Mouse (Mus musculus) neural tube, embryonic 12.5 days (tissue): ENCODE data around the gene Mpo. TPM values are rescaled to one million over a fixed set of nuclear protein-coding genes. Genes with fewer than 3 reads are reported as not detected.

Source experiments
- ATAC-seq: fragments of 200-750 bp; cut with Nextera tagmentation; 2 replicates; pipeline ENCODE4 v1.8.0; 2017; ENCODE audit warnings: low read depth, mild to moderate bottlenecking, moderate TSS enrichment, moderate library complexity; ENCODE audit not compliant: low FRiP score
- H3K27ac ChIP-seq: fragments of 300-500 bp; sonication (generic); 2 replicates; pipeline ENCODE4 v1.5.1; 2016
- H3K27me3 ChIP-seq: fragments of 300-500 bp; sonication (generic); replicated peaks from 2 replicates; pipeline ENCODE4 v1.6.1; 2016; ENCODE audit warnings: mild to moderate bottlenecking
- H3K36me3 ChIP-seq: fragments of 300-500 bp; sonication (generic); 2 replicates; pipeline ENCODE4 v1.6.1; 2016; ENCODE audit warnings: mild to moderate bottlenecking
- H3K4me1 ChIP-seq: fragments of 300-500 bp; sonication (generic); 2 replicates; pipeline ENCODE4 v1.6.1; 2016
- H3K4me2 ChIP-seq: fragments of 300-500 bp; sonication (generic); replicated peaks from 2 replicates; pipeline ENCODE4 v1.6.1; 2016; ENCODE audit warnings: mild to moderate bottlenecking
- H3K4me3 ChIP-seq: fragments of 300-500 bp; sonication (generic); 2 replicates; pipeline ENCODE4 v1.5.1; 2016
- H3K9ac ChIP-seq: fragments of 300-500 bp; sonication (generic); 2 replicates; pipeline ENCODE4 v1.6.1; 2016; ENCODE audit warnings: mild to moderate bottlenecking
- H3K9me3 ChIP-seq: fragments of 300-500 bp; sonication (generic); 2 replicates; pipeline ENCODE4 v1.6.1; 2016; ENCODE audit warnings: mild to moderate bottlenecking
- WGBS: fragments of 180-500 bp; shearing (Covaris S2); methylation state at CpG from one replicate; pipeline ENCODE4 v1.1.7; 2016; 5-methylcytosine and 5-hydroxymethylcytosine counted together
- polyA plus RNA-seq: library from polyadenylated mRNA; unstranded; fragments of >200 nt; fragmentation: Nextera tagmentation; extraction: Ambion mirVana; gene quantifications from 2 replicates; pipeline ENCODE4 v1.2.1, GENCODE M21; 2016

Gene Mpo
- polyA plus RNA-seq, 1 experiment from 2014 or later = 2.8 TPM

DNA sequence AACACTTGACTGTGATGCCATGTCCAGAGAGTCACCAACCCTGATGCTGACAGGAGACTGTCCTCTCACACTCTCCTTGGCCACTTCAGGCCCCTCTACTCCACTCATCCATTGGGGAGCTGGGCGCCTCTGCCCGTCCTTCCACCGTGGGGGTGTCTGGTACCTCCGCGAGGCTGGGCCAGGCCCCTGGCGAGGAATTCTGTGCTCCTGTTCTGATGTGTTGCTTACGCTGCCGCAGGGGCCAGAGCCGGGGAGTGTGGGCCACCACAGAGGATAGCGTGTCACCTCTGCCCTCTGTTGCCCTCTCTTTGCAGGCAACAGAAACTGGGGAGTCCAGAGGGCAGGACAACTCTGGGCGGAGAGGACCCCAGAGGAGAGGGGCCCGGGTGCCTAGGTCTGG, 14.5 kb upstream of the Mpo start:
- Histone ChIP-seq H3K4me2 (peak overlapping the region; percentile 66), H3K27ac (no peak overlapping the region), H3K9ac (0 out of 2 replicates have a peak overlapping the region, but pooled peaks have one; percentile 29), H3K4me3 (peak overlapping the region; percentile 26; the same call in 1 of the 2 replicates), H3K27me3 (peaks cover 14% of the 10 kb centered on the region), H3K9me3 (no peaks in the 10 kb centered on the region), H3K4me1 (peaks cover 14% of the 10 kb centered on the region), H3K36me3 (peaks cover 22% of the 10 kb centered on the region)
- ATAC-seq = peak; percentile 23; the same call in 1 of the 2 replicates
- 46% methylated on average over 12 of the region's 12 CpGs for WGBS

DNA sequence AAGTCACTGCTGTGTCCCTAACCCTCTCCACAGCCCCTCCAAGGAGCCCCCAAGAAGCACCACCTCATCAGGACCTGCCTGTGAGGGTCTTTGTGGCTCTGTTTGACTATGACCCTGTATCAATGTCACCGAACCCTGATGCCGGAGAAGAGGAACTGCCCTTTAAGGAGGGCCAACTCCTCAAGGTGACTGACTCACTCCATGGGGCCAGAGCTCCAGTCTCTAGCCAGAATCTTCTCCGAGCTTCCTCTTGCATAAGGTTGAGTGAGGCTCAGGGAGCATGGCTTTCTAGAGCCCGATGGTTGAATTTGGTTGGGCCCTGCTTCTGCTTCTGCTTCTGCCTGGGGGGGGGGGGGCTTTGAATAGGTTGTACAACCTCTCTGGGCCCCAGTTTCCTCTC, 14.0 kb upstream of the Mpo start:
- Histone ChIP-seq H3K9me3 (no peaks in the 10 kb centered on the region), H3K27me3 (peaks cover 14% of the 10 kb centered on the region), H3K4me1 (peaks cover 14% of the 10 kb centered on the region), H3K36me3 (peaks cover 22% of the 10 kb centered on the region), H3K9ac (no peak overlapping the region), H3K4me2 (no peak overlapping the region), H3K27ac (no peak overlapping the region), H3K4me3 (no peak overlapping the region)
- 87% methylated on average over 4 of the region's 4 CpGs for WGBS
- no peak for ATAC-seq

DNA sequence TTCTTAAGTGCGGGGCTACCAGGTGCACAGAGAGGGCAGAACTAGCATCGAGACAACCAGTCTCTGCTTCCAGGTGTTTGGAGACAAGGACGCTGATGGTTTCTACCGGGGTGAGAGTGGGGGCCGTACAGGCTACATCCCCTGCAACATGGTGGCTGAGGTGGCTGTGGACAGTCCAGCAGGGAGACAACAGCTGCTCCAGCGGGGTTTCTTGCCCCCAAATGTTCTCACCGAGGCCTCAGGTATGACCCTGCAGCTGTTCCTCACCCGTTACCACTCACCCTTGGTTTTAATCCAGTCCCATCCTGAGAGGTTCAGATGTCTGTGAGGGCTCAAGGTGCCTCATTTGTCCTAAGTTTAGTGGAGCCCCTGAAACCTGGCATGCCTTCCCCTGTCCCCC, 13.3 kb upstream of the Mpo start:
- Histone ChIP-seq H3K36me3 (peaks cover 19% of the 10 kb centered on the region), H3K9me3 (no peaks in the 10 kb centered on the region), H3K27me3 (peaks cover 14% of the 10 kb centered on the region), H3K27ac (no peak overlapping the region), H3K9ac (no peak overlapping the region), H3K4me3 (no peak overlapping the region), H3K4me1 (peaks cover 14% of the 10 kb centered on the region), H3K4me2 (no peak overlapping the region)
- ATAC-seq = no peak
- 90% methylated on average over 8 of the region's 8 CpGs for WGBS

DNA sequence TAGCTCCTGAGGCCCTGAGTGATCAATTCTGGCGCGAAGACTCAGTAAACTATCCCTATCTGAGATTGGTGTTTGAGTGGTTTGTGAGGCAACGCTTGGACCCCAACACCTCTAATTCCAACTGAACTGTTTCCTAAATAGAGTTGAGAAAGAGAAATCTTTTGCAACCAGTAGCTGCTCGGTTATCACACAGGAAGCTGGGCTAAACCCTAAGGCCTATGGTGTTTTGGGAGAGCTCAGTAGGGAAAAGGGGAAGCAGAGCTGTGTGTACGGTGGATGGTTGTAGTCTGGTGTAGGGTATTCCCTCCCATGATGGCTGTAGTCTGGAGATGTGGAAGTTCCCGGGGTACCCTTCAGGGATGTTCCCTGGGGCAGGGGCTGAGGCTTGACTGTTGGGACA, 3.3 kb upstream of the Mpo start:
- WGBS = 87% methylated on average over 6 of the region's 6 CpGs
- no peak overlapping the region for H3K4me3 ChIP-seq
- H3K36me3 ChIP-seq = peaks cover 3% of the 10 kb centered on the region; the same call in 1 of the 2 replicates
- H3K27me3 ChIP-seq = no peaks in the 10 kb centered on the region
- no peak overlapping the region for H3K4me2 ChIP-seq
- H3K9me3 ChIP-seq = no peaks in the 10 kb centered on the region
- H3K9ac ChIP-seq = no peak overlapping the region
- H3K27ac ChIP-seq = no peak overlapping the region
- ATAC-seq = no peak
- no peaks in the 10 kb centered on the region for H3K4me1 ChIP-seq

DNA sequence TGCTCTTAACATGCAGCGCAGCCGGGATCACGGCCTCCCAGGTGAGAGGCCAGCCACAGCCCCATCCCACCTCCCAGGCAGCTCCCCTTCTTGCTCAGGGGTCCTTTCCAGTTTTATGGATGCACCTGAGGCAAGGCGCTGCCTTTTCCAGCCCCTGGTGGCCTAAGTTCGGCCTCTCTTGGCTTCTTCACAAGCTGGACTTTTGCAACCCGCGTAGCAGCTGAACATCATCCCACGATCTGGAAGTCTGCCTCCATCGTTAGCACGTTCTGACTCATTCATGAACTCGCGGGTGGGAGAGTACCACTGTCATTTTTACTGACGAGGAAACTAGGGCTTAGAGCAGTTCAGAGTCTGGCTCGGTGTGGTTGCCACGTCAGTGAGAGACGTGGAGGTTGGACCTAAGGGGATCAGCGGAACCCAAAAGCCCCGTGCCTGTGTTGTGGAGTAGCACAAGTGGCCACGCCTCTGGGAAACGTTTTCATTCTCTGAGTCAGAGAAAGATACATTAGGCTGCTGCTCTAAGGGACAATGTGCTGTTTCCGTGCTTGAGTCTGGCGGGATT, 8.4 kb downstream of the Mpo start:
- Histone ChIP-seq H3K4me2 (no peak overlapping the region), H3K9me3 (no peaks in the 10 kb centered on the region), H3K9ac (no peak overlapping the region), H3K27ac (no peak overlapping the region), H3K36me3 (no peaks in the 10 kb centered on the region), H3K4me3 (no peak overlapping the region), H3K27me3 (no peaks in the 10 kb centered on the region), H3K4me1 (peaks cover 2% of the 10 kb centered on the region; the same call in 1 of the 2 replicates)
- 86% methylated on average over 22 of the region's 22 CpGs for WGBS
- no peak for ATAC-seq

DNA sequence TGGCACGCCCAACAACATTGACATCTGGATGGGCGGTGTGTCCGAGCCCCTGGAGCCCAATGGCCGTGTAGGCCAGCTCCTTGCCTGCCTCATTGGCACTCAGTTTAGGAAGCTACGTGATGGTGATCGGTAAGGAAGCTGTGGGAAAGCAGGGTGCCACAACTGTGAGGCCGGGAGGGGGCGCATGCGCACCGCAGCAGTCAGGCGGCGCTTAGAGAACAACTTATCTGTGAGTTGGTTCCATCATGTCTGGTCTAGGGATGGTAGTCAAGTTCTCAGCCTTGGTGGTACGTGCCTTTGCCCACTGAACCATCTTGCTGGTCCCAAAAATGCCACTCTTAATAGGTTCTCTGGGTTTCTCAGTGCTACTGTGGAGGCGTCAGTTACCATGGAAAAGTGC, 9.2 kb downstream of the Mpo start:
- no peak overlapping the region for H3K27ac ChIP-seq
- no peak overlapping the region for H3K4me3 ChIP-seq
- no peak for ATAC-seq
- H3K4me1 ChIP-seq = peaks cover 2% of the 10 kb centered on the region; the same call in 1 of the 2 replicates
- WGBS = 48% methylated on average over 14 of the region's 14 CpGs
- no peaks in the 10 kb centered on the region for H3K36me3 ChIP-seq
- H3K9ac ChIP-seq = no peak overlapping the region
- no peaks in the 10 kb centered on the region for H3K27me3 ChIP-seq
- no peak overlapping the region for H3K4me2 ChIP-seq
- H3K9me3 ChIP-seq = no peaks in the 10 kb centered on the region

DNA sequence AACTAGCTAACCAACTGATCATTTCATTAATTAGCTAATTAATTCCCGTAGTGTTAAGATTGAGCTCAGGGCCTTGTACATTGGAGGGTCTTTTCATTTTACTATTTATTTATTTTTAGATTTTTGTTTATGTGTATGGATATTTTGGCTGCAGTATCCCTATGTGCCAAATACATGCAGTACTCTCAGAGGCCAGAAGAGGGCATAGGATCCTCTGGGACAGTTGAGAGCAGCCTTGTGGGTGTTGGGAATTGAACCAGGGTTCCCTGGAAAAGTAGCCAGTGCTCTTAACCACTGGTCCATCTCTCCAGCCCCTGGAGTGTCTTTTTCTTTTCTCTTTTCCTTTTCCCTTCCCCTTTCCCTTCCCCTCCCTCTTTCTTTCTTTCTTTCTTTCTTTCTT, 12.1 kb downstream of the Mpo start:
- H3K36me3 ChIP-seq = no peaks in the 10 kb centered on the region
- H3K27ac ChIP-seq = no peak overlapping the region
- ATAC-seq = no peak
- H3K4me3 ChIP-seq = no peak overlapping the region
- H3K4me2 ChIP-seq = no peak overlapping the region
- no peaks in the 10 kb centered on the region for H3K27me3 ChIP-seq
- peaks cover 2% of the 10 kb centered on the region; the same call in 1 of the 2 replicates for H3K4me1 ChIP-seq
- H3K9me3 ChIP-seq = no peaks in the 10 kb centered on the region
- 75% methylated on average over 1 of the region's 1 CpGs for WGBS
- no peak overlapping the region for H3K9ac ChIP-seq

DNA sequence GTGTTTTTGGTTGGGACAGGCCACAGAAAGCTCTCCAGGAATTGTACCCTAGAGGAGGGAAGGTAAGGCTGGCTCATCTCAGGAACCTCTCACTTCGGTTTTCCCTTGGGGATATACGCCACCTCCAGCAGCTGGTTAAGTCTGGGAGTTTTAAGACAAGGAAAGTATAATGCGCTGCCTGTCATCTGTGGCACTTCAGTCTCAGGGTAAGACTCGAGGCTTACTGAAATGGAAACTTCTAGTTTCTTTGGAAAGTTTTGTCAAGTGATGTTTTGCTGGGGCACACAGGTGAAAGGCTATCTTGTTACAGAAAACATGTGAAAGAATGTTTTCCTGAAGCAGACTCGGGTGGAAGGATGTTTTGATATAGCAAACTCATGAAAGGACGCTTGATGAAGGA, 14.1 kb downstream of the Mpo start:
- Histone ChIP-seq H3K27ac (no peak overlapping the region), H3K9me3 (no peaks in the 10 kb centered on the region), H3K36me3 (no peaks in the 10 kb centered on the region), H3K9ac (no peak overlapping the region), H3K4me1 (peaks cover 6% of the 10 kb centered on the region; the same call in 1 of the 2 replicates), H3K4me2 (no peak overlapping the region), H3K4me3 (no peak overlapping the region), H3K27me3 (no peaks in the 10 kb centered on the region)
- ATAC-seq = no peak
- WGBS = 87% methylated on average over 6 of the region's 6 CpGs

DNA sequence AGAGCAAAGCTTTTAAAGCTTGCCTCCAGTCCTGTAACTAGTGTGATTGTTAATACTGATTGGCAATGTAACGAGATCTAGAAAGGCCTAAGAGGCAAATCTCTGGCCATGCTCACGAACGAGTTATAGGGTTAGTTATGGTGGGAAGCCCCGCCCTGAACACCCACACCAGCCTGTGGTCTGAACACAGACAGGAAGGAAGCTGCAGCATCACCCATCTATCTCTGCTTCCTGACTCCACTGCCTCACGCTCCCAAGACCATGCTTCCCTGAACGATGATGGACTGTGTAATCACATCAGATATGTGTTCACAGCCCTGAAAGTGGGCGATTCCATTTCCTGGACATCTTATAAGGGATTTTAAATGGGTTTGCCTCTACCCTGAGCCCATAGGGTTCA, 14.9 kb downstream of the Mpo start:
- H3K4me3 ChIP-seq = no peak overlapping the region
- H3K4me1 ChIP-seq = peaks cover 4% of the 10 kb centered on the region; the same call in 1 of the 2 replicates
- no peaks in the 10 kb centered on the region for H3K36me3 ChIP-seq
- H3K9me3 ChIP-seq = no peaks in the 10 kb centered on the region
- no peak overlapping the region for H3K9ac ChIP-seq
- no peak overlapping the region for H3K4me2 ChIP-seq
- ATAC-seq = no peak
- no peak overlapping the region for H3K27ac ChIP-seq
- WGBS = 88% methylated on average over 7 of the region's 7 CpGs
- no peaks in the 10 kb centered on the region for H3K27me3 ChIP-seq

DNA sequence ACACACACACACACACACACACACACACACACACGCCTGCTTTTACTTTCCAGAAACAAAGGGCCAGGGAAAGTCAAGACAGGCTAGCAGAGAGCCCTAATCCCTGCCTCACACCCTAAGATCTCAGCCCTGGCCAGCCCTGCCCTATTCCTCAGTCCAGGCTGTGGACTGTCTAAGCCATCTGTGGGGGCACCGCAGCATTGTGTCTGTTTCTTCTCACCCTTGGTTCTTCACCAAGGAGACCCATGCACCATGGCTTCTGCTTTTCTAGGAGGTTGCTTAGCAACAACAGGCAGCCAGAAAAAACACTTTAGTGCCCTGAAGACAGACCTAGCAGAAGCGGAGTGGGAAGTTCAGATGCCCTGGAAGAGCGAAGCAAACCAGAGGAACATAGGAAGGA, 18.0 kb downstream of the Mpo start:
- peaks cover 10% of the 10 kb centered on the region for H3K4me1 ChIP-seq
- no peaks in the 10 kb centered on the region for H3K9me3 ChIP-seq
- H3K4me3 ChIP-seq = no peak overlapping the region
- no peak for ATAC-seq
- 54% methylated on average over 4 of the region's 4 CpGs for WGBS
- H3K27me3 ChIP-seq = no peaks in the 10 kb centered on the region
- no peak overlapping the region for H3K4me2 ChIP-seq
- H3K36me3 ChIP-seq = no peaks in the 10 kb centered on the region
- H3K9ac ChIP-seq = no peak overlapping the region
- H3K27ac ChIP-seq = no peak overlapping the region

DNA sequence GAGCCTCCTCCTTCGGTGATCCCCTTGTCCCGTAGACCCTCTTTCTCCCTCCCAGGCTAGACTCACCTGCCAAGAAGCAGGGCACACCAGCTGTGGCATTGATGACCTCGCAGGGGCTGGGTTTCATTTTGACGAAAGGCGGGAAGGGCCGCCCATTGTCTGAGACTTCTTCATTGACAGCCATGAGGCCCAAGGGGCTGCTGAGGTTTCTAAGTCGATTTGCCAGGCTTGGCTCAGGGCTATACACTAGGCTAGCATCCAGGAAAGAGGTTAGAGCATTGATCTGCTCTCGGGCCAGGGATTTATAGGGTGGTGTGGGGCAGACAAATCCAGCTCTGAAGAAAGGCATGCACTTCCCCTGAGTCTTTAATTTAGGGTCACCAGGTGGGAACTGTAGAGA, 21.4 kb downstream of the Mpo start:
- 72% methylated on average over 8 of the region's 8 CpGs for WGBS
- H3K27ac ChIP-seq = no peak overlapping the region

DNA sequence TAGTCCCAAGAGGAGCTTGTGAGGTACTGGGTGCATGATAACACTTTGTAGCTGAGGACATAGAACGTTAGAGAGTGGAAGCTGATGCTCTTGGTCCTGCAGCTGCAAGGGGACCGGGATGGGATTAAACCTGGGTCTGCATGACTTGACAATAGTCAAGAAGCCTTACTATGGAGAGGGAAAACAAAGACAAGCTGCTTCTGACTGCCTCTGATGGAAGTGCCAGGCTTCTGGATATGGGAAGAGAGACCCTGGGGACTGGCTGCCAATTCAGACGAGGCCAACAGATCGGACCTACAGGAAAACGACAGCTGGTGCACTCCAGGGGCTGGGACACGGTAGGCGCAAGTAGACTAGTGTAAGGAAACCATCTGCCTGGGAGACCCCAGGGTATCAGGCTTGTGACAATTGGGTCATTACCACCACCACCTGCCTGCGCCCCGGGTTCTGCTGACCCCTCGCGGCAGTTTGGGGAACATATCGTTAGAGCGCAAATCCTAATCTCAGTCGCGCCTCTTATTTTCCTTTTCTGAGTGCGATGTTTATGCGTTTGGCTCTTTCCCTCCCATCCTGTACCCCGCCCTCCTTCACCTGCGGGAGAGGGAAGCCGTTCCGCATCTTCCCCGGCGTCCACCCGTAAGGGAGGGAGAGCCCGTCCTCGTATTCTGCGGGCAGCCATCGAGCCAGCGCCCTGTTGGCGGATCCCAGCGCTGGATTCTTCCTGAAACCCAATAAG, 23.5 kb downstream of the Mpo start:
- peak overlapping the region; percentile 66 for H3K4me2 ChIP-seq
- H3K4me1 ChIP-seq = peaks cover 15% of the 10 kb centered on the region
- no peaks in the 10 kb centered on the region for H3K9me3 ChIP-seq
- peak overlapping the region; percentile 54; the same call in 1 of the 2 replicates for H3K9ac ChIP-seq
- peak overlapping the region; percentile 32; the same call in 1 of the 2 replicates for H3K4me3 ChIP-seq
- no peaks in the 10 kb centered on the region for H3K27me3 ChIP-seq
- H3K27ac ChIP-seq = no peak overlapping the region
- ATAC-seq = peak; percentile 87
- H3K36me3 ChIP-seq = no peaks in the 10 kb centered on the region
- 3% methylated on average over 31 of the region's 31 CpGs for WGBS

More for the DNA sequence above, 21.4 kb downstream of the Mpo start:
- Histone ChIP-seq H3K4me2 (no peak overlapping the region), H3K9ac (no peak overlapping the region), H3K36me3 (no peaks in the 10 kb centered on the region), H3K4me1 (peaks cover 19% of the 10 kb centered on the region), H3K9me3 (no peaks in the 10 kb centered on the region), H3K27me3 (no peaks in the 10 kb centered on the region), H3K4me3 (no peak overlapping the region)
- no peak for ATAC-seq
